Mouse (Mus musculus) cerebellum, adult 2 months (tissue): Measurements from ENCODE around the gene Ppfibp2.

Source experiments
- CTCF ChIP-seq: fragments of 200-500 bp; IDR thresholded peaks from 2 replicates; pipeline ENCODE4 v1.5.1; 2011; ENCODE audit warnings: low read depth, mild to moderate bottlenecking, control low read depth, low read length, moderate library complexity, borderline replicate concordance; ENCODE audit not compliant: insufficient read depth
- POLR2A ChIP-seq: fragments of 200-500 bp; IDR thresholded peaks from 2 replicates; pipeline ENCODE4 v1.6.1; 2011; ENCODE audit warnings: low read length, control low read depth, borderline replicate concordance; ENCODE audit not compliant: insufficient read depth

DNA sequence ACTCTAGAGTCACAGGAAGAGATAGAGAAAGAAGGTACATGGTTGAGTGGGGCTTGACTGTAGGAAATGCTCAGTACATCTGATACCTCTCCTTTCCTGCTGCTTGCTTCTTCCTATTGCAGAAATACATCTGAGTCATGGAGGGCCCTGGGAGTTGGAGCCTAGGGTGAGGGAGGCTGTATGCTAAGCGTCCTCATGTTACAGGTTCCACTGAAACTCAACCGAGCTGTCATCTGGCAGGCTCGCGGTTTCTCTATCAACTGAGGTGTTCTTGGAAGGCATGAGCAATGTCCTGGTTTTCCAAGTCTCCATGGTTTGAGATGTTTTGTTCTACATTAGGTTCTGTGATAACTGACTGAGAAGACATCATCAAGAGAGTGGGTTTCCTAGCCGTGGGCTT, 43.0 kb downstream of the Ppfibp2 start:
- no peak for TF ChIP-seq POLR2A
- TF ChIP-seq CTCF = no peak
